Mouse (Mus musculus): ENCODE measurements around the gene Dnaaf3. TPM values are rescaled to one million over a fixed set of nuclear protein-coding genes. Genes with fewer than 3 reads are reported as not detected.
A peak's percentile ranks its signal among the peaks of the same experiment; 100 is the strongest.
"Not testable (repeated sequence)": the region's sequence is repeated elsewhere in the genome, so short reads cannot be mapped to it uniquely, and the experiment has no call there.

Gene Dnaaf3
- polyA plus RNA-seq, 1 experiment from 2014 or later, result 0.57 TPM

DNA sequence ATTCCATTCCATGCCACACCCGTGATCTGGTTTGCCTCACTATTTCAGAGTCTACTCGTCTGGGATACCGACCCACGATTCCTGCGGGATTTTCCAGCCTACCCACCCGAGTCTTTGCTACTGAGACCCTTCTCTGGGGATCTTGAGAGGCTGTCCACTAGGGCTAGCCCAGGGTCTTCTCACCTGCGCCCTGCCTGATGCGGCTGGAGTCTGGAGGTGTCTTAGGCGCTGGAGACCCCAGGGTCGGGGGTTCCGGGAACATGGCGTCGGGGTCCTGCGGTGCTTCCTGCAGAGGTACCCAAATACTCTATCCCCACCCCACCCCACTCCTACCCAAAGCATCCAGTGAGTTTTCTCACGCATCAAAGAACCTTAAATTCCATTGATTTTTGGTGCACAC is 13.8 kb upstream of the Dnaaf3 start:
- Histone ChIP-seq H3K36me3 (ENCODE audit: control insufficient read depth, insufficient read depth, low read length) (no peaks in the 10 kb centered on the region), H3K4me2 (ENCODE audit: low read length) (no peak overlapping the region)

DNA sequence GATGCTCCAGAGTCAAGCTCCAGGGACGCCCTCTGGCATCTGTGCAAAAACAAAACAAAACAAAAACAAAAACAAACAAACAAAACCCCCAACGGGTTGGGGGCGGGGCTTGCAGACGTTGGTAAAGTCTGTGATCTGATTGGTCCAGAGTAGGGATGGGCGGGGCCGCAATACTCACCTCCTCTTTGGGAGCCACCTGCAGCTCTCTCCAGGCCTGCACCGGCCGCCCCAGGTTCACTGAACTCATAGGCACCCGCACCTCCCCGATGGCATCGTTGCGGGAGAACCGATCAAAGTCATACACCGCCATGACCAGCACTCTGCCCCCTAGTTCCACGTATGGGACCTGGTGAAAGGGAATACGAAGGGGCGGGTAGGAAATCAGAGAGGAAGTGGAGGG is 9.8 kb upstream of the Dnaaf3 start:
- no peak for ATAC-seq (replicated peaks; ENCODE audit: low FRiP score, low TSS enrichment, low read depth)
- Histone ChIP-seq H3K4me2 (ENCODE audit: low read length) (no peak overlapping the region), H3K9ac (ENCODE audit: low read length) (no peak overlapping the region), H3K27me3 (replicated peaks; ENCODE audit: control insufficient read depth, insufficient read depth, low read length) (no peaks in the 10 kb centered on the region), H3K27ac (ENCODE audit: low read depth) (no peak overlapping the region), H3K4me1 (replicated peaks; ENCODE audit: control insufficient read depth, insufficient read depth, low read length) (peaks cover 3% of the 10 kb centered on the region; the same call in 1 of the 2 replicates), H3K9me3 (ENCODE audit: control insufficient read depth, low read length) (no peaks in the 10 kb centered on the region), H3K36me3 (ENCODE audit: control insufficient read depth, insufficient read depth, low read length) (no peaks in the 10 kb centered on the region), H3K4me3 (ENCODE audit: low read depth, low read length) (no peak overlapping the region)
- WGBS, result 36% methylated on average over 17 of the region's 17 CpGs
- no peak for DNase-seq (ENCODE audit: low spot score)

More for the DNA sequence above, 13.8 kb upstream of the Dnaaf3 start:
- Histone ChIP-seq H3K27ac (ENCODE audit: low read depth) (no peak overlapping the region), H3K27me3 (replicated peaks; ENCODE audit: control insufficient read depth, insufficient read depth, low read length) (no peaks in the 10 kb centered on the region), H3K4me3 (ENCODE audit: low read depth, low read length) (no peak overlapping the region), H3K4me1 (replicated peaks; ENCODE audit: control insufficient read depth, insufficient read depth, low read length) (peaks cover 3% of the 10 kb centered on the region; the same call in 1 of the 2 replicates), H3K9me3 (ENCODE audit: control insufficient read depth, low read length) (no peaks in the 10 kb centered on the region), H3K9ac (ENCODE audit: low read length) (no peak overlapping the region)
- 69% methylated on average over 15 of the region's 15 CpGs for WGBS
- no peak for DNase-seq (ENCODE audit: low spot score)
- peak; percentile 28; the same call in 1 of the 2 replicates for ATAC-seq (replicated peaks; ENCODE audit: low FRiP score, low TSS enrichment, low read depth)

DNA sequence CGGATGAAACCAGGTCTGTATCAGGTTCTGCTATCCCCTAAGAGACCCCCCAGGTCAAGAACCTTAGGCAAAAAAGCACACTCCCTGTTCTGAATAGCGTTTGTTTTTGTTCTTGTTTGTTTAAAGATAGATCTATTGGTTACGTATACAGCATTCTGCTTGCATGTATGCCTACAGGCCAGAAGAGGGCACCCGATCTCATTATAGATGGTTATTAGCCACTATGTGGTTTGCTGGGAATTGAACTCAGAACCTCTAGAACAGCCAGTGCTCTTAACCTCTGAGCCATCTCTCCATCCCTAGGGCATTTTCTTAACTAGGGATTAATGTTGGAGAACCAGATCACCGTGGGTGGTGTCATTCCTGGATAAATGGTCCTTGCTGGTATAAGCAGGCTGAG is 9.1 kb upstream of the Dnaaf3 start:
- Histone ChIP-seq H3K9me3 (ENCODE audit: control insufficient read depth, low read length) (no peaks in the 10 kb centered on the region), H3K27ac (ENCODE audit: low read depth) (no peak overlapping the region), H3K4me3 (ENCODE audit: low read depth, low read length) (no peak overlapping the region), H3K27me3 (replicated peaks; ENCODE audit: control insufficient read depth, insufficient read depth, low read length) (no peaks in the 10 kb centered on the region), H3K36me3 (ENCODE audit: control insufficient read depth, insufficient read depth, low read length) (no peaks in the 10 kb centered on the region), H3K9ac (ENCODE audit: low read length) (no peak overlapping the region), H3K4me2 (ENCODE audit: low read length) (no peak overlapping the region), H3K4me1 (replicated peaks; ENCODE audit: control insufficient read depth, insufficient read depth, low read length) (0 out of 2 replicates have a peak, but pooled peaks cover 1% of the 10 kb centered on the region)
- ATAC-seq (replicated peaks; ENCODE audit: low FRiP score, low TSS enrichment, low read depth) (no peak), DNase-seq (ENCODE audit: low spot score) (no peak)
- 69% methylated on average over 5 of the region's 5 CpGs for WGBS

DNA sequence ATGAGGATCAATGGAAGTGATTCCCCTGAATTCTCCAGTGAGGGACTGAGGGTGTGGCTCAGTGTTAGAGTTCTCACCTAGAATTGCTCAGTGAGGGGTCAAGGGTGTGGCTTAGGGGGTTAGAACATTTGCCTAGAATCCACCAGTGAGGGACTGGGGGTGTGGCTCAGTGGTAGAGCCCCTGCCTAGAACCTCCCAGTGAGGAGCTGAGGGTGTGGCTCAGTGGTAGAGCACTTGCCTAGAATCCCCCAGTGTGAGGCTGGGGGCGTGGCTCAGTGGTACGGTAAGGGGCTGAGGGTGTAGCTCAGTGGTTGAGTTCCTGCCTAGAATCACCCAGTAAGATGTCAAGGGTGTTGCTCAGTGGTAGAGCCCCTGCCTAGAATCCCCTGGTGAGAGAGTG is 6.8 kb upstream of the Dnaaf3 start:
- ATAC-seq (replicated peaks; ENCODE audit: low FRiP score, low TSS enrichment, low read depth), result no peak
- H3K9ac ChIP-seq (ENCODE audit: low read length), result no peak overlapping the region

DNA sequence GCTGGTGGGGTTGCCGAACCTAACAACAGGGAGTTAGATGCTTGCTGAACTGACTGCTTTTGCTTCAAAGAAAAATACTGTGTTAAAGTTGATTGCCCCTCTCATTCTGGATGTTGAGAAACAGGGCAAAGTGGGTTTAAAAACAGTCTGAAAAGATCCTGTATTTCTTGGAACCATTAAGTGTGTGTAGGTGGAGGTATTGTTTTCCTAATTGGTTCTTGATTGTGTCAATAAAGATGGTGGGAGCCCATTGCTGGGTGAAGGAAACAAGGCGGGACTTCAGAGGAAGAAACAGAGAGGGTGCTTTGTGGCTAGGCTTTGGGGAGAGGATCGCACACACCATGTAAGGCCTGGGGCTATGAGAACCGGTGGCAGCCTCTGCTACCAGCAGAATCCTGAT is 4.9 kb upstream of the Dnaaf3 start:
- Histone ChIP-seq H3K4me1 (replicated peaks; ENCODE audit: control insufficient read depth, insufficient read depth, low read length) (no peaks in the 10 kb centered on the region), H3K27me3 (replicated peaks; ENCODE audit: control insufficient read depth, insufficient read depth, low read length) (no peaks in the 10 kb centered on the region), H3K27ac (ENCODE audit: low read depth) (no peak overlapping the region), H3K36me3 (ENCODE audit: control insufficient read depth, insufficient read depth, low read length) (no peaks in the 10 kb centered on the region), H3K4me3 (ENCODE audit: low read depth, low read length) (no peak overlapping the region), H3K9me3 (ENCODE audit: control insufficient read depth, low read length) (no peaks in the 10 kb centered on the region), H3K4me2 (ENCODE audit: low read length) (no peak overlapping the region), H3K9ac (ENCODE audit: low read length) (no peak overlapping the region)
- WGBS, result 54% methylated on average over 4 of the region's 4 CpGs
- no peak for ATAC-seq (replicated peaks; ENCODE audit: low FRiP score, low TSS enrichment, low read depth)
- no peak for DNase-seq (ENCODE audit: low spot score)

More for the DNA sequence above, 6.8 kb upstream of the Dnaaf3 start:
- H3K4me1 ChIP-seq (replicated peaks; ENCODE audit: control insufficient read depth, insufficient read depth, low read length), result no peaks in the 10 kb centered on the region
- DNase-seq (ENCODE audit: low spot score), result no peak
- WGBS, result 71% methylated on average over 2 of the region's 2 CpGs
- H3K27me3 ChIP-seq (replicated peaks; ENCODE audit: control insufficient read depth, insufficient read depth, low read length), result no peaks in the 10 kb centered on the region
- H3K27ac ChIP-seq (ENCODE audit: low read depth), result no peak overlapping the region
- no peak overlapping the region for H3K4me2 ChIP-seq (ENCODE audit: low read length)
- H3K4me3 ChIP-seq (ENCODE audit: low read depth, low read length), result no peak overlapping the region
- no peaks in the 10 kb centered on the region for H3K9me3 ChIP-seq (ENCODE audit: control insufficient read depth, low read length)
- no peaks in the 10 kb centered on the region for H3K36me3 ChIP-seq (ENCODE audit: control insufficient read depth, insufficient read depth, low read length)

DNA sequence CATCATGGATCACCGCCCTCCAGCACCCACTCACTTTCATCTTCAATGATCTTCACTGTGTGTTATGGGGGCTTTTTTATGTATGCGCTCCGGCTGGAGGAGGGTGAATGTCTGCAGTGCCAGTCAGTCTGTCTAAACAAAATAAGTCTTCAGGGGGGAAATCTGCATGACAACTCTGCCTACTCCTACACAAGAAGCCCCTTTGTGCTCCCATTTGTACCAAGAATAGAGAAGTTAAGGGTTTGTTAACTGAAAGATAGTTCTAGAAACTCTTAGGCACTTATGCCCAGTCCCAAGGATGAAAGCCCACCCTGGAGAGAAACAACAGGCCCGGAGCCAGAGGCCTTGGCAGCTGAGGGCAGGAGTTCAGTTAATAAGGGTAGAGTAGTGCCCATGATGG is 4.1 kb upstream of the Dnaaf3 start:
- Histone ChIP-seq H3K4me1 (replicated peaks; ENCODE audit: control insufficient read depth, insufficient read depth, low read length) (no peaks in the 10 kb centered on the region), H3K9ac (ENCODE audit: low read length) (no peak overlapping the region), H3K36me3 (ENCODE audit: control insufficient read depth, insufficient read depth, low read length) (no peaks in the 10 kb centered on the region), H3K9me3 (ENCODE audit: control insufficient read depth, low read length) (no peaks in the 10 kb centered on the region), H3K27ac (ENCODE audit: low read depth) (no peak overlapping the region), H3K4me3 (ENCODE audit: low read depth, low read length) (no peak overlapping the region), H3K4me2 (ENCODE audit: low read length) (no peak overlapping the region), H3K27me3 (replicated peaks; ENCODE audit: control insufficient read depth, insufficient read depth, low read length) (no peaks in the 10 kb centered on the region)
- DNase-seq (ENCODE audit: low spot score), result no peak
- ATAC-seq (replicated peaks; ENCODE audit: low FRiP score, low TSS enrichment, low read depth), result no peak
- WGBS, result 88% methylated on average over 4 of the region's 4 CpGs

DNA sequence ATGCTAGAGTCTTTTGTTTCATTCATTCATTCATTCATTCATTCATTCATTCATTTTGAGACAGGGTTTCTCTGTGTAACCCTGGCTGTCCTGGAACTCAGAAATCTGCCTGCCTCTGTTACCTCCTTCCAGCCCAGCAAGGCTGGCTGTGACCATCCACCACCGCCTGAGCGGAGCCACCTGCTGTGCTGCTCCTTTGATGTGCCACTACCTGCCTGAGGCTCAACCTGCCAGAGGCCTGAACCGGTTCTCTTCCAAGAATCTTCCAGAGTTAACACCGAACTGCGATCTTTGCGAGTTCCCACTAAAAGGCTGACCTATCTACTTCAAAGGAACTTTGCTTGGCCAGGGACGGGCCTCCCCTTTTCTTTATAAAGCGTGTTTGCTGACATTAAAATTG is 2.1 kb downstream of the Dnaaf3 start:
- not testable (repeated sequence) for ATAC-seq (replicated peaks; ENCODE audit: low FRiP score, low TSS enrichment, low read depth); H3K27ac ChIP-seq (ENCODE audit: low read depth); H3K9me3 ChIP-seq (ENCODE audit: control insufficient read depth, low read length); H3K27me3 ChIP-seq (replicated peaks; ENCODE audit: control insufficient read depth, insufficient read depth, low read length); H3K4me3 ChIP-seq (ENCODE audit: low read depth, low read length); H3K4me1 ChIP-seq (replicated peaks; ENCODE audit: control insufficient read depth, insufficient read depth, low read length); H3K4me2 ChIP-seq (ENCODE audit: low read length); DNase-seq (ENCODE audit: low spot score); H3K36me3 ChIP-seq (ENCODE audit: control insufficient read depth, insufficient read depth, low read length); H3K9ac ChIP-seq (ENCODE audit: low read length)
- 42% methylated on average over 6 of the region's 8 CpGs for WGBS

DNA sequence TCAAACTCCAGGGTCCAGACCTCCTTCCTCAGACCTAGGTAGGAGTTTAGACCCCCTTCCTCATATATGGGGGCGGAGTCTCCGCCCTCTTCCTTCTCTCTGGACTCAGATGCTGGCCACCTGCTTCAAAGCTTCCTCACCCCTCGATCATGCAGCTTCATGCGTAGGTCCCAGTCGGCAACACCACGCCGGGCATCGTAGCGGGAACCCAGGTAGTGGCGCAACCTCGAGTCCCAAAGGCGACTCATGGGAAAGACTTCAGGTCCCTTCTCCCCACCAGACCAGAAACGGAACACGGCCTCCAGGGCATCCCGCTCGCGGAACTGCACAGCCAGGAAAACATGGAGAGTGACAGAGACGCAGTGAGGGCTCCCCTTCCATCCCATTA is 5.0 kb downstream of the Dnaaf3 start:
- peak overlapping the region; percentile 56; the same call in 1 of the 2 replicates for H3K4me2 ChIP-seq (ENCODE audit: low read length)
- WGBS, result 50% methylated on average over 18 of the region's 18 CpGs
- H3K27ac ChIP-seq (ENCODE audit: low read depth), result no peak overlapping the region
- H3K4me3 ChIP-seq (ENCODE audit: low read depth, low read length), result no peak overlapping the region
- no peak for DNase-seq (ENCODE audit: low spot score)
- H3K4me1 ChIP-seq (replicated peaks; ENCODE audit: control insufficient read depth, insufficient read depth, low read length), result no peaks in the 10 kb centered on the region
- no peaks in the 10 kb centered on the region for H3K36me3 ChIP-seq (ENCODE audit: control insufficient read depth, insufficient read depth, low read length)
- H3K9me3 ChIP-seq (ENCODE audit: control insufficient read depth, low read length), result no peaks in the 10 kb centered on the region
- H3K27me3 ChIP-seq (replicated peaks; ENCODE audit: control insufficient read depth, insufficient read depth, low read length), result no peaks in the 10 kb centered on the region
- ATAC-seq (replicated peaks; ENCODE audit: low FRiP score, low TSS enrichment, low read depth), result no peak
- H3K9ac ChIP-seq (ENCODE audit: low read length), result no peak overlapping the region

DNA sequence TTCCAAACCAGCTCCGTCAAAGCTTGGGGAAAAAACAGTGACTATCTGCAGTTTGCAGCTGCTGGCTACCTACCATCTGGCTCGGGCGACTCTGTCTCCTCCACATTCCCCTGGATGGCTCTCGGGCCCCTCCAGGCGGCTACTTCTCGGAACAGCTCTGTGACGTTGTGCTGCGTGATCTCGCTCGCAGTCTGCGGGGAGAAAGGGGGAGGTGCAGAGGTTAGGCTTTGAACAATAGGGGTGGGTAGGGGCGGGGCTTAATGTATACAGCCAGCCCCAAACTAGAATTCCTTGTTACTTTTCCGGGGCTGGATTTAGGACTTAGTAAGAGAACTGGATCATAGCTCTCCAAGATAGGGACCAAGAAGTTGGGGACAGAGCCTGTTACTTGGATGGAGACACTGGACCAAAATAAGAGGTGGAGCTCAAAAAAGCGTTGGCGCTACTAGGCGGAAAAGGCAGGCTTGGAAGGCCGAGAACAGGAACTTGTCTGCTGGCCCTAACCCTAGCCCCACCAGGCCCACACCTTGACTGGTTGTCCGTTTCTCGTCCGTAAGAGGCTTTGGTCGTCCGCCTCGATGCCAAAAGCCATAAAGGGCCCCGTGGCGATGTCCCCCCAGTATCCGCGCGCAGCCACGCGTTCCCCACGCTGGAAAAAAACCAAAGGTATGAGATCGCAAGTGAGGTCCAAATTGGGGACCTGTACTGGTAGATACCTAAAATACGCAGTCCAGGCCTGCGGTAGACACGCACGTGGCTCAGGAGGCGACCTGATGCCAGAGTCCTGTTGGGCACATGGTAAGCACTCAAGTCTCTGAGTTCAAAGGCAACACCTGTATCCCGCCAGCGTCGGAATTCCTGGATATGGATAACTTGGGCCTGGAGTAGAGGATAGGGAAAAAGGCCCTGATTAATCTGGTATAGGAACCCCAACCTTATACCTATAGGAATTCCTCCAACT is 5.6 kb downstream of the Dnaaf3 start:
- Histone ChIP-seq H3K9me3 (ENCODE audit: control insufficient read depth, low read length) (no peaks in the 10 kb centered on the region), H3K27ac (ENCODE audit: low read depth) (no peak overlapping the region), H3K4me2 (ENCODE audit: low read length) (peak overlapping the region; percentile 56), H3K9ac (ENCODE audit: low read length) (peak overlapping the region; percentile 10), H3K27me3 (replicated peaks; ENCODE audit: control insufficient read depth, insufficient read depth, low read length) (no peaks in the 10 kb centered on the region), H3K4me1 (replicated peaks; ENCODE audit: control insufficient read depth, insufficient read depth, low read length) (no peaks in the 10 kb centered on the region), H3K36me3 (ENCODE audit: control insufficient read depth, insufficient read depth, low read length) (no peaks in the 10 kb centered on the region), H3K4me3 (ENCODE audit: low read depth, low read length) (peak overlapping the region; percentile 14)
- 20% methylated on average over 40 of the region's 40 CpGs for WGBS
- ATAC-seq (replicated peaks; ENCODE audit: low FRiP score, low TSS enrichment, low read depth) (peak; percentile 88), DNase-seq (ENCODE audit: low spot score) (peak; percentile 90)

Data from intestine, embryonic 14.5 days (tissue).